In the genomic region with DNA sequence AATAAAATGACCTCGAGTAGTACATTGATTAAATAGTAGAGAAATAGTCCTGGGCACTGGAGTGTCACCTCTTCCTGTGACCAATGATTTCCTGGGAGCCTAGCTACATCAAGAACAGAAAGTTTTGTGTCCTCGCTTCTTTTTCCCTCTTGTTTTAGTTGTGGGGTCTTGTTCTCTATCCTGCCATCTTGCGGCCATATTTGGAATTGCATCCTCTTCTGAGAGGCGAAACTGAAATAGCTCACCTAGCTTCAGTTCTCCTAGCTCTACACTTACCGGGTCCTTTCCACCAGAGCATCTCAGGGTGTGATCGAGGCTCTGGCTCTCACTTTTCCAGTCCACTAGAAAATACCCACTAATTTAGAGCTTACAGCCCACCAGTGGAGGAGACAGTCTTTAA, we compare ENCODE assay signal across 9 mouse cellular contexts. TPM values are rescaled to one million over a fixed set of nuclear protein-coding genes. Genes with fewer than 3 reads are reported as not detected.
A peak's percentile ranks its signal among the peaks of the same experiment; 100 is the strongest.
DNase-seq lines count a peak whose midpoint lies in the region; ATAC-seq and TF ChIP-seq lines count a peak whose summit lies in the region.
"Had no signal": no experiment of that assay in that cellular context is flagged by ENCODE, and none has a peak within 500 bp of the region (broad histone marks: within the 10 kb centered on the region; RNA-seq: fewer than 3 reads in every experiment).

No protein-coding gene starts in this region.

- 13% methylated on average over 6 of the region's 6 CpGs for WGBS in lung, adult 2 months
- 9% methylated on average over 6 of the region's 6 CpGs for WGBS in small intestine, adult 2 months

- 0 out of 2 replicates have a peak, but pooled peaks have one; percentile 30 for TF ChIP-seq CTCF in lung, adult 2 months (IDR thresholded peaks at IDR 0.05; ENCODE audit: insufficient read depth, low read length)
- TF ChIP-seq CTCF in small intestine, adult 2 months (IDR thresholded peaks at IDR 0.05; ENCODE audit: extremely low read depth, insufficient read length, insufficient replicate concordance, low read depth, low read length), result peak; percentile 41; the same call in 1 of the 2 replicates

- TF ChIP-seq POLR2A in lung, adult 2 months (IDR thresholded peaks at IDR 0.05; ENCODE audit: borderline replicate concordance, extremely low read depth, low read depth, low read length), result no peak
- no peak for TF ChIP-seq POLR2A in small intestine, adult 2 months (IDR thresholded peaks at IDR 0.05; ENCODE audit: low read depth, low read length)

- ATAC-seq in CD4-positive, CD25-positive, alpha-beta regulatory T cell, adult 4 months, result no peak

- no peak overlapping the region for H3K27ac ChIP-seq in small intestine, adult 2 months (ENCODE audit: insufficient read depth, low read depth, low read length)
- H3K27ac ChIP-seq: midbrain, embryonic 12.5 days had no signal

- H3K27me3 ChIP-seq in small intestine, adult 2 months (ENCODE audit: control insufficient read depth, insufficient read depth, low read length), result no peaks in the 10 kb centered on the region
- H3K27me3 ChIP-seq: midbrain, embryonic 12.5 days had no signal

- peak; percentile 83 for DNase-seq in CD4-positive, CD25-positive, alpha-beta regulatory T cell, adult 2 months (ENCODE audit: low read depth, low spot score)
- peak; percentile 36 for DNase-seq in left cerebral cortex, adult 11 months (ENCODE audit: low spot score)
- no peak for DNase-seq in left cerebral cortex, adult 8-10 months (ENCODE audit: low spot score in 2 of 2)
- peak; percentile 64 for DNase-seq in cerebellum, adult 8-10 months
- DNase-seq in hindlimb bud, embryonic 11.5 days (ENCODE audit: extremely low spot score, low read depth, low spot score), result peak; percentile 50
- peak; percentile 62 for DNase-seq in lung, adult 2 months

- no peak overlapping the region for H3K4me3 ChIP-seq in lung, adult 2 months (replicated peaks; ENCODE audit: extremely low read depth, low read depth, low read length)
- no peak overlapping the region for H3K4me3 ChIP-seq in small intestine, adult 2 months (ENCODE audit: low read depth, low read length)
- H3K4me3 ChIP-seq: midbrain, embryonic 12.5 days had no signal

- peaks cover 5% of the 10 kb centered on the region for H3K4me1 ChIP-seq in lung, adult 2 months (ENCODE audit: control insufficient read depth, insufficient read depth, low read length)
- no peaks in the 10 kb centered on the region for H3K4me1 ChIP-seq in small intestine, adult 2 months (ENCODE audit: control insufficient read depth, insufficient read depth, insufficient read length, low read length)
- H3K4me1 ChIP-seq: midbrain, embryonic 12.5 days had no signal

- H3K36me3 ChIP-seq in small intestine, adult 2 months (ENCODE audit: control insufficient read depth, insufficient read depth, low read length), result no peaks in the 10 kb centered on the region
- H3K36me3 ChIP-seq: midbrain, embryonic 12.5 days had no signal

RNA-seq across cellular contexts. Expression of a gene that starts 2.7 kb away (rescaled TPM):
- polyA plus RNA-seq in CD4-positive, CD25-positive, alpha-beta regulatory T cell, adult 4 months (2017; shearing (Covaris generic)), result 1 to 10 TPM; 4.6 to 7.3 TPM
- 10 to 100 TPM; 50.3 to 60.2 (median 53.3) TPM for total RNA-seq in left cerebral cortex, adult 8-10 months (2022)
- polyA plus RNA-seq in lung, adult 2 months (2012; rRNA removed), result 8.2 and 9.4 TPM in 2 replicates
- 2.1 and 3.2 TPM in 2 replicates for polyA plus RNA-seq in small intestine, adult 2 months (2012; rRNA removed)

RNA-seq across cellular contexts. Expression of a gene that starts 4.3 kb away (rescaled TPM):
- not detected for polyA plus RNA-seq in CD4-positive, CD25-positive, alpha-beta regulatory T cell, adult 4 months (2017; shearing (Covaris generic))
- not detected for total RNA-seq in left cerebral cortex, adult 8-10 months (2022)
- polyA plus RNA-seq in lung, adult 2 months (2012; rRNA removed), result 0.76 and 1.0 TPM in 2 replicates
- not detected in 2 replicates for polyA plus RNA-seq in small intestine, adult 2 months (2012; rRNA removed)
- polyA plus RNA-seq: midbrain, embryonic 12.5 days had no signal

Comparison
In these comparisons a context has a peak if more than half of its experiments do, and no peak if none do; other contexts are left out.
1. DNase-seq: peak in CD4-positive, CD25-positive, alpha-beta regulatory T cell, adult 2 months (single experiment), left cerebral cortex, adult 11 months (single experiment), cerebellum, adult 8-10 months (single experiment), hindlimb bud, embryonic 11.5 days (single experiment) and lung, adult 2 months (single experiment); none in left cerebral cortex, adult 8-10 months (0 of 2).